Mouse (Mus musculus) thymus, adult 2 months (tissue): Measurements from ENCODE around the gene Tspan4.

ENCODE experiments used
- CTCF ChIP-seq: fragments of 200-500 bp; IDR thresholded peaks from 2 replicates; pipeline ENCODE4 v1.5.1; 2012; ENCODE audit warnings: mild to moderate bottlenecking, control low read depth, low read length, moderate library complexity, borderline replicate concordance; ENCODE audit not compliant: control insufficient read depth, poor library complexity, insufficient read depth; ENCODE audit errors: extremely low read depth
- POLR2A ChIP-seq: fragments of 200-500 bp; IDR thresholded peaks from 2 replicates; pipeline ENCODE4 v1.6.1; 2012; ENCODE audit warnings: mild to moderate bottlenecking, low read length, control low read depth, moderate library complexity; ENCODE audit not compliant: control insufficient read depth, poor library complexity, insufficient read depth; ENCODE audit errors: extremely low read depth

DNA sequence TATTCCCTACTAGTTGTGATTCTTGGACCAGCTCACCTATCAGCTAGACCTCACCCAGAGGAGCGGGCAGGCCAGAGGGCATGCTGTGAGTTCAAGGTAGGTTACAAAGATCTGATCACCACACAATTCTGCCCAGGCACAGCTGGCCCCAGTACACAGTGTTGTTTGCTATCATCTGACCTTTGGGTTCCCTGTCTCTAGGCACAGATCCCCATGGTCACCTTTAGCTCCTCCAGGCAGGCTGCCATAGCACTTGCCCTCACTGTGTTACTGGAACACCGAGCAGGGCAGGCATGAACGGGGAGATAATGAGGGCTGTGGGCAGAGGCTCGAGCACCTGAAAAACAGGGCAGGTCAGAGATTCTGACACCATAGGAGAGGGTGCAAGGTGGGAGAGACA lies 42.6 kb downstream of the Tspan4 start:
- TF ChIP-seq CTCF: no peak
- no peak for TF ChIP-seq POLR2A
